Mouse (Mus musculus) midbrain, postnatal 0 days (tissue): ENCODE results near the gene Setdb2. TPM values are rescaled to one million over a fixed set of nuclear protein-coding genes. Genes with fewer than 3 reads are reported as not detected.

ENCODE experiments used
- ATAC-seq: fragments of 200-750 bp; cut with Nextera tagmentation; 2 replicates; pipeline ENCODE4 v1.8.0; 2017; ENCODE audit warnings: moderate number of reproducible peaks, mild to moderate bottlenecking, moderate TSS enrichment, moderate library complexity; ENCODE audit not compliant: low FRiP score
- DNase-seq: peaks from one replicate; pipeline ENCODE4 v3.0.0-alpha.2; 2015; ENCODE audit warnings: low spot score
- H3K27ac ChIP-seq: fragments of 300-500 bp; sonication (generic); 2 replicates; pipeline ENCODE4 v1.5.1; 2014; ENCODE audit warnings: low read depth, mild to moderate bottlenecking, low read length, mixed read lengths
- H3K27me3 ChIP-seq: fragments of 300-500 bp; sonication (generic); 2 replicates; pipeline ENCODE4 v1.6.1; 2014; ENCODE audit warnings: low read length, control low read depth, mixed read lengths; ENCODE audit not compliant: insufficient read depth
- H3K36me3 ChIP-seq: fragments of 300-500 bp; sonication (generic); 2 replicates; pipeline ENCODE4 v1.6.1; 2014; ENCODE audit warnings: low read length, control low read depth, mixed read lengths; ENCODE audit not compliant: insufficient read depth
- H3K4me1 ChIP-seq: fragments of 300-500 bp; sonication (generic); 2 replicates; pipeline ENCODE4 v1.6.1; 2014; ENCODE audit warnings: mild to moderate bottlenecking, control low read depth, antibody characterized with exemption, low read length, mixed read lengths; ENCODE audit not compliant: insufficient read depth
- H3K4me2 ChIP-seq: fragments of 300-500 bp; sonication (generic); 2 replicates; pipeline ENCODE4 v1.6.1; 2014; ENCODE audit warnings: low read depth, mild to moderate bottlenecking, low read length, mixed read lengths; ENCODE audit not compliant: poor library complexity, severe bottlenecking
- H3K4me3 ChIP-seq: fragments of 300-500 bp; sonication (generic); 2 replicates; pipeline ENCODE4 v1.5.1; 2014; ENCODE audit warnings: low read depth, mild to moderate bottlenecking, low read length, moderate library complexity
- H3K9ac ChIP-seq: fragments of 300-500 bp; sonication (generic); replicated peaks from 2 replicates; pipeline ENCODE4 v1.6.1; 2014; ENCODE audit warnings: mild to moderate bottlenecking, low read length, moderate library complexity, mixed read lengths; ENCODE audit not compliant: poor library complexity, severe bottlenecking
- H3K9me3 ChIP-seq: fragments of 300-500 bp; sonication (generic); 2 replicates; pipeline ENCODE4 v1.6.1; 2016; ENCODE audit warnings: low read length, control low read depth
- CTCF ChIP-seq: IDR thresholded peaks from 2 replicates; pipeline ENCODE4 v1.5.1; 2016; ENCODE audit warnings: antibody characterized with exemption, mild to moderate bottlenecking
- WGBS: fragments of 180-500 bp; shearing (Covaris S2); extraction: QIAGEN DNeasy Blood & Tissue Kit; methylation state at CpG from one replicate; pipeline ENCODE4 v1.1.7; 2014; 5-methylcytosine and 5-hydroxymethylcytosine counted together
- polyA plus RNA-seq: library from polyadenylated mRNA; unstranded; fragments of >200 nt; fragmentation: Nextera tagmentation; extraction: Ambion mirVana; gene quantifications from 2 replicates; pipeline ENCODE4 v1.2.1, GENCODE M21; 2015
- total RNA-seq: library from RNA; depleted of rRNA; stranded (reverse); fragments of >200 nt; gene quantifications from 2 replicates; pipeline ENCODE4 v1.2.3, GENCODE M21; 2014; rRNA removed

The Setdb2 gene
- total and polyA plus RNA-seq, 2 experiments from 2014 or later: 2.5 to 4.3 TPM

DNA sequence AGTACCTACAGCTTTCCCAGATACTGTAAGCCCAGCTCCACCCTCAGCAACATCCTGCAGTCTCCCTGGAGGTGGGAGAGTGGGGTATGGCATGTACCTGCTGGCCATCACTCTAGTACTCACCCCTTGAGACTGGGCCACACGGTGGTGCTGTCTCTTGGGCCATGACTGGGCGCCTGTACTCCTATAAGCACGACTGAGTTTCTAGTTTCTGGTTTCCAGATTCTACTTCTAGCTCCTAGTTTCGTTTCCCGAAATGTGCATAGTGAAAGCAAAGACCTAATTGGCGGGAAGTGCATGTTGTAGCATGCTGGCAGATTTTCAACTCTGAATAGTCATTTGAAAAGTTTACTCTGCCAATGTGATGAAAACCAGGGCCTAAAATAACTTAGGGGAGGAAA, 75.4 kb downstream of the Setdb2 start, which contains the start of gene Phf11d:
Gene Phf11d, minus strand, starts transcription at position 227 of the 401 bp plus-strand sequence.
- H3K4me3 ChIP-seq: no peak within 1 kb of the TSS
- TF ChIP-seq CTCF: no peak
- H3K4me2 ChIP-seq: no peak within 1 kb of the TSS
- DNase-seq (peak; percentile 2), ATAC-seq (no peak)
- H3K27me3 ChIP-seq: no peaks in the 10 kb centered on the region
- 86% methylated on average over 6 of the region's 6 CpGs for WGBS
- H3K4me1 ChIP-seq: no peaks in the 10 kb centered on the region
- H3K9ac ChIP-seq: no peak within 1 kb of the TSS
- H3K27ac ChIP-seq: no peak within 1 kb of the TSS
- H3K9me3 ChIP-seq: no peaks in the 10 kb centered on the region
- no peaks in the 10 kb centered on the region for H3K36me3 ChIP-seq

Other genes starting within 250 kb of the Setdb2 start
- gene Rcbtb1, start 239.7 kb downstream of the Setdb2 start, total RNA-seq: 32.1 and 41.4 TPM in 2 replicates
- 29.2 and 32.2 TPM in 2 replicates for gene Rcbtb1, start 239.7 kb downstream of the Setdb2 start, polyA plus RNA-seq
- gene Gm6904, start 180.7 kb downstream of the Setdb2 start, total RNA-seq: 0.76 TPM in 1 of 2 replicates, not detected in the other
- gene Gm6904, start 180.7 kb downstream of the Setdb2 start, polyA plus RNA-seq: not detected in 2 replicates
- gene Phf11a, start 143.4 kb downstream of the Setdb2 start, total RNA-seq: not detected in 2 replicates
- not detected in 2 replicates for gene Phf11a, start 143.4 kb downstream of the Setdb2 start, polyA plus RNA-seq
- 0.27 TPM in 1 of 2 replicates, not detected in the other for gene Phf11b, start 99.5 kb downstream of the Setdb2 start, total RNA-seq
- gene Phf11b, start 99.5 kb downstream of the Setdb2 start, polyA plus RNA-seq: 0.17 and 0.23 TPM in 2 replicates
- gene Phf11d, start 75.4 kb downstream of the Setdb2 start, total RNA-seq: 0.11 and 0.42 TPM in 2 replicates
- gene Phf11d, start 75.4 kb downstream of the Setdb2 start, polyA plus RNA-seq: 0.43 and 0.58 TPM in 2 replicates
- 0.05 TPM in 1 of 2 replicates, not detected in the other for gene Phf11c, start 45.5 kb downstream of the Setdb2 start, total RNA-seq
- 0.05 and 0.06 TPM in 2 replicates for gene Phf11c, start 45.5 kb downstream of the Setdb2 start, polyA plus RNA-seq
- 12.3 and 26.5 TPM in 2 replicates for gene Cab39l, start 88 bp upstream of the Setdb2 start, total RNA-seq
- gene Cab39l, start 88 bp upstream of the Setdb2 start, polyA plus RNA-seq: 15.1 and 15.3 TPM in 2 replicates
- gene Cdadc1, start 157.1 kb upstream of the Setdb2 start, total RNA-seq: 7.3 and 13.9 TPM in 2 replicates
- 32.5 and 36.6 TPM in 2 replicates for gene Cdadc1, start 157.1 kb upstream of the Setdb2 start, polyA plus RNA-seq
- gene Shisa2, start 184.4 kb upstream of the Setdb2 start, total RNA-seq: 15.1 and 21.0 TPM in 2 replicates
- 3.5 and 4.8 TPM in 2 replicates for gene Shisa2, start 184.4 kb upstream of the Setdb2 start, polyA plus RNA-seq